Mouse (Mus musculus) cerebellum, adult 2 months (tissue): ENCODE data around the gene Rnf128.

Experiments
- CTCF ChIP-seq: fragments of 200-500 bp; IDR thresholded peaks from 2 replicates; pipeline ENCODE4 v1.5.1; 2011; ENCODE audit warnings: low read depth, mild to moderate bottlenecking, control low read depth, low read length, moderate library complexity, borderline replicate concordance; ENCODE audit not compliant: insufficient read depth
- POLR2A ChIP-seq: fragments of 200-500 bp; IDR thresholded peaks from 2 replicates; pipeline ENCODE4 v1.6.1; 2011; ENCODE audit warnings: low read length, control low read depth, borderline replicate concordance; ENCODE audit not compliant: insufficient read depth

DNA sequence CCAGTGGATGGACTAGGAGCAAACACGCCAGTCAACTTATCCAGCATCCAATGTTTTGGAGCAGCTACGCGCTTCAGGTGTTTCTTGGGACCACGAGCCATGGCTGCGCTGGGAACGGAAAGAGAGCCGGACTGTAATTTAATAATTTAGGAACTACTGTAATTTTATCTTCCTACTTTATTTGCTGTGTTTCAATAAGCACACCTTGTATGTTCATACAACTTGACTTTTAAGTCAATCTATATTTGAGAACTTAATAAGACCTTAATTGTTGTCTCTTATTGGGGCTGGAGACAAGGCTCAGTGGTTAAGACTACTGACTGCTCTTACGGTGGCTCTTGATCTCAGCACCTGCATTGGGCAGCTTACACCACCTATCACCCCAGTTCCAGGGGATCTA, 151.3 kb downstream of the Rnf128 start, which contains the start of gene Gm15013:
- TF ChIP-seq CTCF (no peak), POLR2A (no peak)
